Mouse (Mus musculus) layer of hippocampus, adult 18-20 months (tissue): ENCODE data around the gene Mgst3. TPM values are rescaled to one million over a fixed set of nuclear protein-coding genes. Genes with fewer than 3 reads are reported as not detected.
"Not testable (repeated sequence)": the region's sequence is repeated elsewhere in the genome, so short reads cannot be mapped to it uniquely, and the experiment has no call there.

Experiments used
- DNase-seq, 2 experiments: peaks; one replicate each; pipeline ENCODE4 v3.0.0; 2022; ENCODE audit warnings: low spot score in 2 of 2
- total RNA-seq, 2 experiments: library from RNA; stranded (reverse); gene quantifications; 2 replicates each; pipeline ENCODE4 v1.2.3; 2021

Gene Mgst3
- total RNA-seq, 2 experiments from 2014 or later: 75.3 to 76.5 TPM

DNA sequence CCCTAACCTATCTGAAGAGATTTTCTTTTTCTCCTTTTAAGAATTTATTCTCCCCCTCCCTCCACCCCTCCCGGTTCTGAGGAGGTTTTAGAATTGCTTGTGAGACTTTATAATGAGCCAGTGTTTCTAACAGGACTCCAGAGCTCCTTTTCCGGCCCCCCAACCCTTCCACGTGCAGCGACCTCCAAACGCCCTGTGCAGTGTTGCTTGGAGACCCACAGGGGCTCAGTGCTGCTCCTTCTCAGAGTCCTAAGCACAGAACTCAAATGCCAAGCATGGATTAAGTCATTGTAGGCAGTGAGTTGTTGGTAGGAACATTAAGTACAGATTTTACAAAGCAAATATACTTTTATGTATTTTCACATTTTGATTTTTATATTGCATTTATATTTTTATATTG lies 30.3 kb downstream of the Mgst3 start:
- DNase-seq: no peak

DNA sequence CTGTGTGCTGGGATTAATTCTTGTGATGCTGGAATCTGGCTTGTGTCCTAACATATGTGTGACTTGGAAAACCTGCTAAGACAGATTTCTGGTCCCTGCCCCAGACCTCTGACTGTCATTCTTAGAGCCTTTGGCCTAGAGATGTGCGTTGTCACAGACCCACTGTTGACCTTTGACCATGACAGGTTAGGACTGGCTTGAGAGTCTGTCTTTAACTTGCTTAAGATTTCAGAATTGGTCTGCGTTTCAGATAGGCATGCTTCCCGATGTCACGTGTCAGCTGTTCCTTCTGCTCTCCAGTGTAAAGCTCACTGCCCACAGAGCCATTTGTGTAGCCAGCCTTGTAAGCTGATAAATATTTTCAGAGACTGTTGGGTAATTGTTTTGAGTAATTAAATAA lies 30.8 kb downstream of the Mgst3 start:
- DNase-seq: no peak

DNA sequence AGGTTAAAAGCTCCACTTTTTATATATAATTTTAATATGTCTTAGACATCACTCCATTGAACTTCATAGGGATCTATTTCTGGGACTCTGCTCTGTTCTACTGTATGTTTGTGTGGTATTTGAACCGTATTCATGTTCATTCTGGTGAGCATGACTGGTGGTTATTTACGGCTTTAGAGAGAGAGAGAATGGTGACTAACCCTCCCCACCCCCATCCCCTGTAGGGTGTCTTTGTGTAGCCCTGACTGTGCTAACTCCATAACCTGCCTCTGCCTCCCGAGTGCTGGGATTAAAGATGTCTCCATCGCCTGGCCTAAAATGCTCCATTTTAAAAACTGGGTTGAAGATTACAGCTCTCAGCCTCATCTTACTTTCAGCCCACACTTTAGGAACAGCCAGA lies 33.4 kb downstream of the Mgst3 start:
- no peak for DNase-seq

DNA sequence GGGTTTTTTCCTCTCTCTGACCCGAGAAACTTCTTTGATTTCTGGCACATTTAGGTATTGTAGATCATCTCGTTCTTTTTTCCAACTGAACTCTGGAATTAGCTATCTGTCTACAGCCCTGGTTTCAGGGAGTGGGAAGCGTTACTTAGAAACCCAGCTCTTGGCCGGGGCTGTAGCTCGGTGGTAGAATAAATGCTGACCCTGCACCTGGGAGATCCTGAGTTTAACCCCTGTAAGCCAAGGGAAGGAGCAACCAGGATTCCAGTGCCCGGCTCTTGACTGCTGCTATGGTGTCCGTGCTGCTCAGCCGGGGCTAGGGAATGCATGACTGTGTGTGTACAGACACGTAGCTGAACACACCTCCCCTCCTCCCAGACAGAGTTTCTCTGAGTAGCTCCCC lies 34.9 kb downstream of the Mgst3 start:
- peak in 1 of 2 experiments; percentile 32 for DNase-seq

DNA sequence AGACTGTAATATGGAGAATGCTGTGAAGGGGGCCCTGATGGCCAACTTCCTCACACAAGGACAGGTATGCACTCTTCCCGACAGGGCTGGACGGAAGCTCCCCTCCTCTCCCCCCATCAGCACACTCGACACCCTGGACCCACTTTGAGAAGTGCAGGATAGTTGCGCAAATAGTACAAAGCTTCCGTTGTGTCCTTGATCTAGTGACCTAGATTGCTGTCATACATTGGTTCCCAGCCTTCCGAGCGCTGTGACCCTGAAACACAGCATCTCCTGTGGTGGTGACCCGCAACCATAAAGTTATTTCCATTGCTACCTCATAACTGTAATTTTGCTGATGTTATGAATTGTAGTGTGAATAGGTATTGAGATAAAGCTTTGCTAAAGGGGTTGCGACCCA lies 36.3 kb downstream of the Mgst3 start:
- DNase-seq: no peak

DNA sequence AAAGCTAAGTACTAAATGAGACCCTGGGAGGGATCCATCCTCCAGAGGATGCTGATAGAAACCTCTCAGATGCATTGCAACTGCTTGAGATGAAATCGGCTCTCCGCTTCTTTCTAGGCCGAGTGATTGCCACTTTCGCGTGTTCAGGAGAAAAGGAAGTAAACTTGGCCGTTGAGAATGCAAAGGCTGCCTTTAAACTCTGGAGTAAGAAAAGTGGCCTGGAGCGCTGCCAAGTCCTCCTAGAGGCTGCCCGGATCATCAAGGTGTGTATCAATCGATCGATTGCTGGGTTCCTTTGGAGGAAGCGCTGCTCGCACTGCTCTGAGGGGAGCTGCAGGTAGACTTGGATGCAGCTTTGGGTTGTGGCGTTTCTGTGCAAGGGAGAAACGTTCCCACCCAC lies 41.2 kb downstream of the Mgst3 start:
- DNase-seq: no peak

DNA sequence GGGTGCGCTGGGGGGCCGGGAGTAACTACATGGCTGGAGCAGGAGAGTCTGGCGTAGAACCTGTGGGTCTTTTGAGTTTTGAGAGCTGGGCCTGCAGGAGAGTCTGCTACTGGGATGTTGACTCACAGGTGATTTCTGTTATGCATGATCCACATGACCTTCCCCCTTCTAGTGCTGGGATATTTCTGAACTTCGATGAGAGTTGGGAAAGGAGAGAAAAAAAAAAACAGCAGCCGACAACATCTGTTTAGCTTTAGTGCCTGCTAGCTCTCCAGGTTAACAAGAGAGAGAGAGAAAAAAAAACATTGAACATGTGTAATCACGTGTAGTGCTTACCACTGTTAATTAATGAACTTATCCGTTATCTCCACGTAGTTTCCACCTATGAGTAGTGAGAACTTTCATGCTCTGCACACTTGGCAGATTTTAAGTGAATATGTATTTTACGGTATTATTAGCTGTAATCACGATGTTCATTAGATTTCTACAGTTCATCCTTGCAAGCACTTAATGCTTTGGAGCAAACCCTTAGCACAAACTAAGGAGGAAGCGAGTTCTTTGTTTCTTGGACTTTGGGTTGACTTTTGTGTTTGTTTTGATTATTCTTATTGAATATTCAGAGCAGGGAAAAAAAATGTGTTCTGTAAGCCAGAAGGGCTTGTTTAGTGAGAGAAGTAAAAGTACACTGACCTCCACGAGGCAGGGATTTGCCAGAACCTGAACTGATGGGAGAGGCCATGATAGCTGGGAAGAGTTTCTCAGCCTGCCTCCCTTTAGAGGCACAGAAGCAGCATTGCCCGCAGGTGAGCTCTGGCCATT lies 42.8 kb downstream of the Mgst3 start:
- no peak for DNase-seq

DNA sequence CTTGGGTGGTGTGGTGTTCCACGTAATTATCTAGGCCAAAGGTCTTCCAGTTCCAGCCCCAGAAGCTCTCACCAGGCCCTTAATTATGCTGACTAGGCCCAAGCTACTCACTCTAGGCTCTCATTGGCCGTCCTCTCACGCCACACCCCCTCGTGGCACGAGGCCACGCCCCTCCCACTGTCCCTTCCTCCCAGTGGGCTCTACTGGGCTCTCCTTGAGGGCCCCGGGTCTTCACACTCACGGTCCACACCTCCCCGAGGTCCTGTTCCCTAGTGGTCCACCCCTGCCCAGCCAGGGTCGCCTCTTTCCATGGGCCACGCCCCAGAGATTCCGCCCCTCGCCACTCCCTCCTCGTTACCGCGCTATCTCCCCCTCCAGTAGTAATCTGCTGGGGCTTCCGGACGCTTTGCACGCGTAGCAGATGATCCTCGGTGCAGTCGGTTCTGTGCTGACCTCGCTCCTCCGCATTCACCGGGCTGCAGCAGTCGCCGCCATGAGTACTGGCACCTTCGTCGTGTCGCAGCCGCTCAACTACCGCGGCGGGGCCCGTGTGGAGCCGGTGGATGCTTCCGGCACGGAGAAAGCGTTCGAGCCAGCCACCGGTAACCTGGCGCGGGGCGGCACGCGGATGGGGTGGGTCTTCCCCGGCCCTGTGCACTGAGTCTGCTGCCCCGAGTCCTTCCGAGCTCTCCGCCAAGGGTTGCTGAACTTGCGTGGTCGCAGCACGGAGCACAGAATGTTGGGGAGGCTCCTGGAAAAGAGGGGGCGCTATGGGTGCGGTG lies 43.6 kb downstream of the Mgst3 start, which contains the start of gene Aldh9a1:
Gene Aldh9a1 (plus strand): TSS at position 177 of the 782 bp plus-strand sequence.
- DNase-seq: peak; percentile 77 to 85

DNA sequence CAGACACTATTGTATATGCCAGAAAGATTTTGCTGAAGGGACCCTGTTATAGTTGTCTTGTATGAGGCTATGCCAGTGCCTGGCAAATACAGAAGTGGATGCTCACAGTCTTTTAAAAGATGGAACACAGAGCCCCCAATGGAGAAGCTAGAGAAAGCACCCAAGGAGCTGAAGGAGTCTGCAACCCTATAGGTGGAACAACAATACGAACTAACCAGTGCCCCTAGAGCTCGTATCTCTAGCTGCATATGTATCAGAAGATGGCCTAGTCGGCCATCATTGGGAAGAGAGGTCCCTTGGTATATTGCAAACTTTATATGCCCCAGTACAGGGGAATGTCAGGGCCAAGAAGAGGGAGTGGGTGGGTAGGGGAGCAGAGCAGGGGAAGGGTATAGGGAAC lies 44.4 kb downstream of the Mgst3 start:
- DNase-seq: not testable (repeated sequence)

DNA sequence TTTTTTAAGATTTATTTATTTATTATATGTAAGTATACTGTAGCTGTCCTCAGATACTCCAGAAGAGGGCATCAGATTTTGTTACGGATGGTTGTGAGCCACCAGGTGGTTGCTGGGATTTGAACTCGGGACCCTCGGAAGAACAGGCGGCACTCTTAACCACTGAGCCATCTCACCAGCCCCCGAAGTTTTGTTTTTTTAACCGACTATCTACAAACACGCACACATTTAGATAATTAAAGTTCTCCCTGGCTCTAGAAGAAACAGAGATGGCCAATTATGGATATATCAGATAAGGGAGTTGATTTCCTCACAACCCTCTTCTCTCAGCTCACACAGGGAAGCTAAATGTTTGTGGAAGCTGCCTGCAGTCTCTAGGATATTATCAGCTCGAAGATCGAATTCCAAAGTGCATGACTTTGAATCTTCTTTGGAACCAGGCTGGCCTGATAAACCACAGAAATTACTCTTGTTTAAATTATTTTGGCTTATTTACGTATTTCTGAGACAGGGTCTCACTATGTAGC lies 47.6 kb downstream of the Mgst3 start:
- DNase-seq: not testable (repeated sequence)

DNA sequence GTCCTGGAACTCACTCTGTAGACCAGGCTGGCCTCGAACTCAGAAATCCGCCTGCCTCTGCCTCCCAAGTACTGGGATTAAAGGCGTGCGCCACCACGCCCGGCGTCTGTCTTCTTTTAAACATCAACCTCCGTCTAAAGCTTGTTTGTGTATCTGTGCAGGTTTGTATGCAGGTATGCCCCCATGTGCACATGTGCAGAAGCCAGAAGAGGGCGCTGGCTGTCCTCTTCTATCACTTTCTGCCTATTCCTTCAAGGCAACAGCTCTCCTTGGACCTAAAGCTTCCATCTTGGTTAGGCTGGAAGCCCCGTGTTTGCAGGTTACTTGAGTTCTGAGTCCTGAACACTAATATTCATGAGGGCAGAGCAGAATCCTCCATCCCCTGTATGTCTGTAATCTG lies 50.8 kb downstream of the Mgst3 start:
- DNase-seq: no peak

DNA sequence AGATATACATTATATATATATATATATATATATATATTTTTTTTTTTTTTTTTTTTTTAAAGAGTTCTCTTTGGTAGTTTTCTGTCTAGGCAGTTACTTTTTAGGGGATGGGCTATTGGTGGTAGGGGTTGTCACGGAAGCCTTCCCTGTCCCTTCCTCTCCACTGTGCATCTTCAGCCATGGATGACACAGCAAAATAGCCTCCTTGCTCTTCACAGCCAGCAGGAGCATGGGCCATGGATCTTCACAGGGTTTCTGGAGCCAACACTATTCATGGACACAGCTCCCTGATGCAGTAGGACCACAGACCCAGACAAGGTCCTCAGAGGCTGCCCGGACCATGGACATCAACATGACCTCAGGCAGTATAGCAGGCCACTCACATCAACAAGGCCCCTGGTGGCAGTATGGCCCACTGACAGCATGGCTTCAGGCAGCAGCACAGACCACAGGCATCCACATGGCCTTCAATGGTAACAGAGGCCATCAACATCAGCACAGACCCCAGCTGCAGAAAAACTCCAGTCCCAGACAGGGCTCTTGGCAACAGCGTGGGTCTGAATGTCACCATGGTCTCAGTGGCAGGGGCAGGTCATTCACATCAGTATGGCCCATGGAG lies 52.6 kb downstream of the Mgst3 start:
- no peak for DNase-seq

DNA sequence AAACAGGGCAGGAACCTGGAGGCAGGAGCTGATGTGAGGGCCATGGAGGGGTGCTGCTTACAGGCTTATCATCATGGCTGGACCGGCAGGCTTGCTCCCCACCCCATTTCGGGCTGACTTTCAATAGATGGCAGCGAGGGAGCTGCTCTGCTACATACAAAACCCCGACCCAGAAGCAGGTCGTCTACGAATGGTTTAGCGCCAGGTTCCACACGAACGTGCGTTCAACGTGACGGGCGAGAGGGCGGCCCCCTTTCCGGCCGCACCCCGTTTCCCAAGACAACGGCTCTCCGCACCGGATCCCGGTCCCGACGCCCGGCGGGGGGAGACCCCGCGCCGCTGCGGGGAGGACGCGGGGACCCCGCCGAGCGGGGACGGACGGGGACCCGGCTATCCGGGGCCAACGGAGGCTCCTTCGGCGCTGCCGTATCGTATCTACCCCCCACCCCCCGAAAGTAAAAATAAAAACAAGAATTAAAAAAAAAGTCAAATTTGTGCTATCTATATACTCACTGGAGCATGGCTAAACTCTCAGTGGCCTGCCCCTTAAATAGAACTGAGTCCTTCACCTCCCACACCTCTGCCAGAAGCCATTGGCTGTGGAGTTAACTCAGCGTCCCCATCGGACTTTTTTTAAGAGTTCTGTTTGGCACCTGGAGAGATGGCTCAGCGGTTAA lies 53.4 kb downstream of the Mgst3 start:
- DNase-seq: no peak

DNA sequence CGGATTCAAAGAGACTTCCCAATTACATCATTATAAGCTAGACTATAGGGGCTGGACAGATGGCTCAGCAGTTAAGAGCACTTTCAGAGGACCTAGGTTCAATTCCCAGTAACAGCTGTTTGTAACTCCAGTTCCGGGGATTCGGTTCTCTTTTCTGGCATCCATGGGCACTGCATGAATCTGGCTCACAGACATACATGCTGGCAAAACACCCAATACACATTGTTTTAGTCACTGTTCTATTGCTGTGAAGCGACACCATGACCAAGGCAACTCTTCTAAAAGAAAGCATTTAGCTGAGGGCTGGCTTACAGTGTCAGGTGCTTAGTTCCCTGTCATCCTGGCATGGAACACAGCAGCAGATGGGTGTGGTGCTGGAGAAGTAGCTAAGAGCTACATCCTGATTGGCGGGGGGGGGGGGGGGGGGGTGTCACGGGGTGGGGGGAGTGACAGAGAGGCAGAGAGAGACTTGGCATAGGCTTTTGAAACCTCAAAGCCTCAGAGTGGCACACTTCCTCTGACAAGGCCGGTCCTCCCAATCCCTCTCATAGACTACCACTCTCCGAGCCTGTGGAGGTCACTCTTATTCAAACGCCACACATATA lies 54.4 kb downstream of the Mgst3 start:
- DNase-seq: peak in 1 of 2 experiments; percentile 34

DNA sequence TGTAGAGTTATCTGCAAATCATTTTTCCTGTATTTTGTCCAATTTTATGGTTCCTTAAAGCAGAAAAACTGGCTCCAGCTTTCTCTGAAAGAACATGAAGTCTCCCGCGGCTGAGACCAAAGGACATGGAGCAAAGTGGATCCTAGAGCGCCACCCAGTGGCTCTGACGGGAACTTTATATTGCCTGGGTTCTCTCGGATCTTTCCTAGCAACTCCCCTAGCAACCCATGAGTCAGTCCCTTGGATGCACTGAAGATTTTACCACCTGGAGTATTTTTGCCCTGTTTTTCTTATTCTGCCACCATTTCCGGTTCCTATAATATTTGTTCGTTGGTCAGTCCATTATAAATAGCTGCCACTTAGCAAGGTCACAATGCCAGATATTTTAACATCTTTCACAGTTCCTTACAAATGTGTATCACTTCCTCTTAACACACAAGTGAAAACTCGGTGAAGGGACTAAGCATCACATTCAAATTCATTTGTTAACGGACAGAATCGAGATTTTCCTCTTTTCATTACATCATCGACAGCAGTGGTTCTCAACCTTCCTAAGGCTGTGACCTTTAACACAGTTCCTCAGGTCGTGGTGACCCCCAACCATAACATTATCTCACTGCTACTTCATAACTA lies 56.1 kb downstream of the Mgst3 start:
- peak; percentile 87 to 98 for DNase-seq

DNA sequence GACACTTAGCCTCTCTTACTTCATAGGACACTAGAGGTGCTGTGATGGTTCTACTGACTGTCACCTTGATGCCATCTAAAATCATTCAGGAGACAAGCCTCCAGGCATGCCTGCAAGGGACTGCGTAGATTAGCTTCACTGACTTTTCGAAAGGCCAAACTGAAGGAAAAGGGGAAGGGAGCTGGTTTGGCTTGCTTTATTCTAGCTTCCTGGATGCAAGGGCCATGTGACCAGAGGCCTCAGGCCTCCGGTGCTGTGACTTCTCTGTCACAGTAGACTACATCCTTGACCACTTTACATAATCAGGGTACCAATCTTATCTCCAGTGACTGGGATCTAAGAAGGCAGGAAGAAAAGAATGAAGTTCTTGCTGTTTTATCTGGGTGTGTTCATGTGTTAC lies 57.2 kb downstream of the Mgst3 start:
- DNase-seq: no peak

DNA sequence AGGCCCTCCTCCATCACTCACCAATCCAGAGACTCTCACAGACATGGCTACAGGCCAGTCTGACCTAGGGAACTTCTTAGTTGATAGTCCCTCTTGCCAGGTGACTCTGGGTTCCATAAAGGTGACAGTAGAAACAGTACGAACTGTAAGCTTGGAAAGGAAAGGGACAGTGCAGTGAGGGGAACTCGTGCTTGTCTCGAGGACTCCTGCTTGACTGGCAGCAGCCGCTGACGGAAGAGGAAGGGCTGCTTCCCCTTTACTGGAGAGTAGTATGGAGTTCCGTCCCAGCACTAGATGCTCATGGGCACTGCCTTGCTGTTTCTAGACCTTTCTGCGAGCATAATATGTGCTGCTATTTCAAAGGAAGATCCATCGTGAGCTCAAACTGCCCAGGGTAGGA lies 62.5 kb downstream of the Mgst3 start:
- no peak for DNase-seq

DNA sequence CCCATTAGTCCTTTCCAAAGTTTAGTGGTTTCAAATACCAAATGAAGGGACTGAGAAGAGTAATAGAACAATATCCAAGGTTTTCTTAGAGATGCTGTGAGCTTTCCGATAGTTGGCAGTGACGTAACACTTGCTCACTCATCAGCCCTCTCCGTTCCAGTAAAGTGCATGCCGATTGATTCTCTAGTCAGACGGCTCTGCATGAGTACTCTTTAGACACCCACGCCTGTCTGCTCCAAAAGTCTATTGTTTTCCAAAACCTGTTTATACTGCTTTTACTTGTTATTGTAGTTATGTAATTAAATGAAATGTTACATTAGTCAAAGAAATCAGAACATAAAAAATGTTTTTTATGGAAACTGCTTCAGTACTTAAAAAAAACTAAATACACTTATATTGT lies 64.9 kb downstream of the Mgst3 start:
- peak in 1 of 2 experiments; percentile 77 for DNase-seq
